Mouse (Mus musculus): ENCODE measurements around the gene Pald1.
A peak's percentile ranks its signal among the peaks of the same experiment; 100 is the strongest.

The Pald1 gene

GRCm38 (mm10) chr10:61402480-61402879 lies 19.1 kb upstream of the Pald1 start:
- DNase-seq = peak in 1 of 2 experiments; percentile 41

GRCm38 (mm10) chr10:61400407-61400806 lies 17.1 kb upstream of the Pald1 start:
- no peak for DNase-seq

- DNase-seq = peak; percentile 79 to 84
Observed at GRCm38 (mm10) chr10:61399156-61399734, 15.9 kb upstream of the Pald1 start.

DNA sequence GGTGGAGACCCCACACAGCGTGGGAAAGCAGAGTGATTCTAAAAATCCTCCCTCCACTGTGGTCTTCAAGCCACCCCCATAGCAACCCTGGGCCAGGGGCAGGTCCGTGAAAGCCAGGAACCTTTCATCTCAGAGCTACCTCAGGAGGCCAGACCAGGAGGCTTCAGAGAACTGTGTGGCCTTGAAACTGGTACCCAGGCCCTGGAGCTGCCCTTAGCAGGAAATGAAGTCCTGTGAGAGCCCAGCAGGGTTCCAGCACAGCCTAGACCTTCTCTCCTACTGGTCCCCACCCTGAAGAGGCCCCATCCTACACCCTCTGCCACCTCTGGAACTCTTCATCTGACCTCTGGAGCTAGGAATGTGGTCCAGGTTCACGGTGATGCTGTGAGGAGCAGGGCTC lies 14.8 kb upstream of the Pald1 start:
- DNase-seq = no peak

DNA sequence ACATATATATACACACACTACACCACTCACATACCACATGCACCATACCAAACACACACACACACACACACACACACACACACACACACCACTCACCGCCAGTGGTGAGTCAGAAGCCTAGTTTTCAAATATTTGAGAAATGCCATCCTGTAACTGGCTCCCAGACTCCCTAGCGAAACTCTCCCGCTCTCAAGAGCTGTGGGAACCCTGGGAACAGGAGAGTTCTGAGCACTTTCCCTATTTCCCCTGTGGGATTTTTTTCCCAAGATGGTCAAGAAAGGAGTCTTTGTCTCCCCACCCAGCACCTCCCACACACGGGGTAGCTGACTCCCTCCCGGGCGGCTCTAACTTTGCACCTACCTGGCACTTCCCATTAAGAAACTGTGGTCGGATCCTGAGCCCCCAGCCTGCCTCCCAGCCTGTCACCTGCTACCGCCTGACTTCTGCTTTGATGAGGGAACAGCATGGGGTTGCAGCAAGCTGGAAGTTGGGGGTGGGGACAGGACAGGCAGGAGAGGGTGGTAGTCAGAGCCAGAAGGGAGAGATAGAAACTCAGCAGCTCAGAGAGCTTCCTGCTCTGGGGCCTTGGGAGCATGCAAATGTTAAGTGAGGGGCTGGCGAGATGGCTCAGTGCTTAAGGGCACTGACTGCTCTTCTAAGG lies 11.3 kb upstream of the Pald1 start:
- no peak for DNase-seq

GRCm38 (mm10) chr10:61392584-61392983 lies 9.3 kb upstream of the Pald1 start:
- no peak for DNase-seq

GRCm38 (mm10) chr10:61390148-61390547 lies 6.8 kb upstream of the Pald1 start:
- no peak for DNase-seq

GRCm38 (mm10) chr10:61389020-61389419 lies 5.7 kb upstream of the Pald1 start:
- no peak for DNase-seq

DNA sequence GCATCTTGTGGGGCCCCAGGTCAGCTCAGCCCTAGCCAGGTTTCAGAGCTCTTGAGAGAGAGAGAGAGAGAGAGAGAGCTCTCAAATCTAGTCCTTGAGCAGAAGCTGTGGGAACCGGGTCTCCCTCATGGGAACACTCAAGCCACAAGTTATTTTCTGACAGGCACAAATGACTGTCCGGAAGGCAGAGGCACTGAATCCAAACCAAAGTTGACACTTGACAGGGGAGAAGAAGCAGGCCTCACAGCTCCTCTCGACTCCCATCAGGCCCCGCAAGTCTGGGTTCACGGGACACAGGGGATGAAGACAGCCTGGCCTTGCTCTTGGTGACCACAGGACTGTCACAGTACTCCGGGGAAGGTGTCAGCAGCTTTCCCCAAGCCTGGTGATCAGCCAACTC lies 3.0 kb upstream of the Pald1 start:
- no peak for DNase-seq

DNA sequence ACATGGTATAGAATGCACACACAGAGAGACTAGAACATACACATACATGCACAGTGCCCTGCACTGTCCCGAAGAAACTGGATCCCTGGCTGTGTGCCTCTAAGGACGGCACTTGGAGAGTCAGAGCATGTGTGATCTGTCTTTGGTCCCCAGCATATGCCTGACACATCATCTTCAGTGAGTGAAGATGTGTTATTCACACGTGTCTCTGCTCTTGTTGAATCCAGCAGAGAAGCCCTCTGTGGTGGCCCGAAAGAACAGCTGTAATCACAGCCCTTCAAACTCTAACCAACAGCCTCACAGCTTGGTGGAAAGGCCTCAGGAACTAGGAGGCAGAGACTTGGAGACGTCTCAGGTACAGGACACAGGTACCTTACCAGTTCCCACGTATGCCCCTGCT lies 1.8 kb upstream of the Pald1 start:
- DNase-seq = no peak

- DNase-seq = no peak
Observed at GRCm38 (mm10) chr10:61383715-61384047, 351 bp upstream of the Pald1 start.

GRCm38 (mm10) chr10:61382281-61382731 lies 1.0 kb downstream of the Pald1 start:
- peak in 1 of 2 experiments; percentile 25 for DNase-seq

GRCm38 (mm10) chr10:61381823-61382222 lies 1.5 kb downstream of the Pald1 start:
- peak; percentile 42 to 47 for DNase-seq

DNA sequence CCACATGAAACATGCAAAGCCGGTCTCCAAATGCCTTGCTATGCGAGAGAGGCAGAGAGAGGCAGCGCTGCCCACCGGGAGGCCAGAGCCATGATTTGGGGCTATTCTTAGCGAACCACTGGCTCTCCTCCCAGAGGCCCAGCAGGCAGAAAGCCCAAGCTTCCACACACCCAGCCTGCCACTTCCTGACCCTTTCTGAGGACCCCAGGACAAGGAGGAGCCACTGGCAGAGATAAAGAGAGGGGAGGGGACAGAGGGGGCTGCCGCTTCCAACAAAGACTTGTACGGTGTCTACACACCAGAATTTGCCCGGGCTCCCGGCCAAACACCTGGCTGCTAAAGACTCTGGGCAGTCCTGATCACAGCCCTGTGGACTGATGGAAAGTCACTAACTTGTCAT lies 3.1 kb downstream of the Pald1 start:
- DNase-seq = peak; percentile 65 to 67

DNA sequence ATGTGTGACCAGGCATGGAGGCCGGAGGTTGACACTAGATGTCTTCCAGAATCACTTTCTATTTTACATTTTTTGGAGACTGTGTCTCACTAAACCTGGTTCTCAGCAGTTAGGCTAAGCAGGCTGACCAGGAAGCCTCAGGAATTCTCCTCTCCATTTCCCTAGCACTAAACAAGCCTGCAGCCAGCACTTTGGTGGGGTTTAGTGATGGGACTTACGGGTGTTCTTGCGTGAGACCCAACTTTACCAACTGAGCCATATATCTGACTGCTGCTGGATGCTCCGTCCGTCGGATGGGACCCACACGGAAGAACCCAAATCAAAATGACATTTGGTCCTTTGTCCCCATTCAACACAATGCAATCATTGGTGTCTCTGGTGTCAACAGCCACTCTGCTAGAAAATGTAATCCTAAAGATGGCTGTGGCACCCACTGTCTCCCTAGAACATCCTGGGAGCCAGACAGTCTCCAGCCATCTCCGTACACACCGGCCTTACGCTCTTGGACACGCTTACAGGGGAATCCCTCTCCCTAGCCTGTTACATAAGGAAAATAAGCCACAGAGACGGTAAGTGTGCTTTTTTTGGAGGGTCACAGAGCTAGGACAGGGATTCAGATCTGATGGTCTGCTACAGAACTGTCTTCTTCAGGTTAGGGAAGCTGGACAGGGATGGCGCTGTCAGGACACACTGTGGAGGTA lies 3.8 kb downstream of the Pald1 start:
- DNase-seq = no peak

DNA sequence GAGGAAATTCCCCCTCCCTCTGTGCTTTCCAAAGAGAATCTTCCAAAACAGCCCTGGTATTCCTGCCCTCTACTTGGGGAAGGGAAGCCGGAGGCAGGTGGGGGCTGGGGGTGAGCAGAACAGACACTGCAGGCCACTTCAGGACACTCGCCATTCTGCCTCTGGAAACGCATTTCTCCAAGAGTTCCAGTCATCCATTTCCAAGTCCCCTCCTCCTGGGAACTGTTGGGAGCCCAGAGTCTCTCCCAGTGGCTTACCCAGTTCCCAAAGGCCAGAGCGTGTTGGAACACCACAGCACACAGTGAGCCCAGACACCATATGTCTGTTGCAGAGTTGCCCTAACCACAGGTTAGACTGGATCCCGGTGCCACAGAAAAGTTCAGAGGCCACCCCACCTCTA lies 4.6 kb downstream of the Pald1 start:
- DNase-seq = no peak

DNA sequence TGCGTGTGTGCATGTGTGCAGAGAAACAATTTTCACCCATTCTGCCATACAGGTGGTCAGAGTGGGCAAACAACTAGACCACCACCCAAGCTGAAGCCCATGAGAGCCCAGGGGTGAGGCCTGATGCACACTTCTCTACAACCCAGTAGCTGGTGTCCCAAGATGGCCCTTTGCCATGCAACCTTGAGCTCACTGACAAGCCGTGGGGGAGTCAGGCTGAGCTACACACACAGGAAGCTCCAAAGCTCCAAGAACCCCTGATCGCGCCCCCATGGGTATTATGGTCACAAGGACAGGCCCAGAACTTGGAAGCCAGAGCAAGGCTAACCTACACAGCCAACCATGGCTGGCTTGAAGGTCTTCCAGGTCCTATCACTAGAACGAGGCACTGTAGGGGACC lies 5.3 kb downstream of the Pald1 start:
- no peak for DNase-seq

GRCm38 (mm10) chr10:61374771-61375481 lies 8.4 kb downstream of the Pald1 start:
- DNase-seq = no peak

DNA sequence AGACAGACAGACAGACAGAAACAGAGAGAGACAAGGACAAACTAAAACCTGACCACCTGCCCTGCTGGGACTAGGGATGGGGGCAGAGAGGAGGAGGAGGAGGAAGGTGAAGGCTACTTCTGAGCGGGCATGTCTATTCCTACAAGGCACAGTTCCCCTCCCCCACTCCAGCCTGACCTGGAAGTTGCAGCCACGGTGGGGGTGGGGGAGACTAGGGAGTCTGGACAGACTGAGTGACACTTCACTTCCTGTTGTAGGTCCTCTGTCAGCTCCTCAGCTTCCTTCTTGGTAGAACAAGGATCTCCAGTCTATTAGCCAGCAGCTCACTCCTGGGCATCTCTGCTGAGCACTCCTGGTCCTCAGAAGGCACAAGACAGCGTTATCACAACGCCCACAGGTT lies 9.3 kb downstream of the Pald1 start:
- peak; percentile 76 to 82 for DNase-seq

DNA sequence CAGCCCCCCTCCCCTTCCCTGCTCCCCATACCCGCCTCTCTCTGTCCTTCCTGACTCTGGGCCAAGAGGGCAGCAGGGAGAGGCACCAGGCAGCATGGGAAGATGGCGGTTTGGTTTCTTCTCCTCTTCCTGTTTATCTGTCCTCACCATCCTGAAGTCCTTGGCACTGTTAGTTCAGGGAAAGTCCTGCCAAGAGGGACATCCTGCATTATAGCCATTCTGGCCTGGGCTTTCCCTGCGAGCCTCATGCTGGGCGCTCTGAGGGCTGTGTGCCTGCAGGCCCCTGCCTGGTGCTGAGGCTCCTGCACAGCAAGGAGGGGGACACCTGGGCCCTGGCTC lies 10.8 kb downstream of the Pald1 start:
- no peak for DNase-seq

DNA sequence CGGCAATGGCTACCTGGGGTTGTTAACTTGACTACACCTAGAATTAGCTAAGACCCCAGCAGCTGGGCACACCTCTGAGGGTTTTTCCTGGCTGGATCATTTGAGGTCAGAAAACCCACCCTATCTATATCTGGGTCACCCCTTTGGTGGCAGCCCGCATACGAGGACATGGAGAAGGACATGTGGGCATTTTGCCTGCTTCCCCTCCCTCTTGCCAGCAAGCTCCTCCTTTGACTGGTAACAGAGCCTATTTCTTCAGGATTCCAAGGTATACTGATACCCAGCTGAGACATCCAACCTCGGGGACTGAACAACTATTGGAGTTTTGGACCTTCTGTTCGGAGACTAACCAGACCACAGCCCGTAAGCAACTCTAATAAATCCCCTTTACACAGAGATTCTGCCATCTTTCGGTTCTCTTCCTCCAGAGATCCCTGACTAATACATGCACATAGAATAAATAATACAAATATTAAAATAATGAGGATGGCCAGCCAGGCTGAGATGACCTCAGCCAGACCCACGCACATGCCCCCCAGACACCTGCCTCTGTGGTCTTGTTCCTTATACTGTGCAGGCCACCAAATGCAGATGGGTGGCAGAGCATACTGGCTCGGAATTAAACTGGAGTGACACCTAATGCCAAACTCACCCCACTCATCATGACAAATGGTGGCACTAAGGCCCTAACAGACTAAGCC lies 11.3 kb downstream of the Pald1 start:
- DNase-seq = no peak

- DNase-seq = peak; percentile 64 to 81
Observed at GRCm38 (mm10) chr10:61370273-61370979, 12.9 kb downstream of the Pald1 start.
